Mouse (Mus musculus): Measurements from ENCODE around the gene Mical3. TPM values are rescaled to one million over a fixed set of nuclear protein-coding genes. Genes with fewer than 3 reads are reported as not detected.

Gene Mical3
- polyA plus RNA-seq, 1 experiment = 19.1 TPM

- H3K4me3 ChIP-seq (ENCODE audit: insufficient read depth, low read length) = no peak overlapping the region
- TF ChIP-seq CTCF (IDR thresholded peaks at IDR 0.05; ENCODE audit: borderline replicate concordance, insufficient read depth, low read length) = no peak
- TF ChIP-seq POLR2A (IDR thresholded peaks at IDR 0.05; ENCODE audit: low read depth, low read length) = no peak
- no peak overlapping the region for H3K27ac ChIP-seq (ENCODE audit: insufficient read depth, low read length)
- no peaks in the 10 kb centered on the region for H3K4me1 ChIP-seq (ENCODE audit: control insufficient read depth, insufficient read depth, low read length)
Measured at GRCm38 (mm10) chr6:121031370-121031769, 99.4 kb downstream of the Mical3 start.

- no peaks in the 10 kb centered on the region for H3K4me1 ChIP-seq (ENCODE audit: control insufficient read depth, insufficient read depth, low read length)
- H3K4me3 ChIP-seq (ENCODE audit: insufficient read depth, low read length) = no peak overlapping the region
- H3K27ac ChIP-seq (ENCODE audit: insufficient read depth, low read length) = no peak overlapping the region
- TF ChIP-seq POLR2A (IDR thresholded peaks at IDR 0.05; ENCODE audit: low read depth, low read length) (no peak), CTCF (IDR thresholded peaks at IDR 0.05; ENCODE audit: borderline replicate concordance, insufficient read depth, low read length) (no peak)
Measured at GRCm38 (mm10) chr6:121029897-121030589, 100.8 kb downstream of the Mical3 start.

- no peak overlapping the region for H3K27ac ChIP-seq (ENCODE audit: insufficient read depth, low read length)
- H3K4me1 ChIP-seq (ENCODE audit: control insufficient read depth, insufficient read depth, low read length) = no peaks in the 10 kb centered on the region
- TF ChIP-seq POLR2A (IDR thresholded peaks at IDR 0.05; ENCODE audit: low read depth, low read length) (no peak), CTCF (IDR thresholded peaks at IDR 0.05; ENCODE audit: borderline replicate concordance, insufficient read depth, low read length) (no peak)
- no peak overlapping the region for H3K4me3 ChIP-seq (ENCODE audit: insufficient read depth, low read length)
Measured at GRCm38 (mm10) chr6:121028514-121028913, 102.3 kb downstream of the Mical3 start.

- TF ChIP-seq POLR2A (IDR thresholded peaks at IDR 0.05; ENCODE audit: low read depth, low read length) (no peak), CTCF (IDR thresholded peaks at IDR 0.05; ENCODE audit: borderline replicate concordance, insufficient read depth, low read length) (no peak)
- Histone ChIP-seq H3K27ac (ENCODE audit: insufficient read depth, low read length) (no peak overlapping the region), H3K4me3 (ENCODE audit: insufficient read depth, low read length) (no peak overlapping the region), H3K4me1 (ENCODE audit: control insufficient read depth, insufficient read depth, low read length) (no peaks in the 10 kb centered on the region)
Measured at GRCm38 (mm10) chr6:121027314-121027713, 103.5 kb downstream of the Mical3 start.

- no peaks in the 10 kb centered on the region for H3K4me1 ChIP-seq (ENCODE audit: control insufficient read depth, insufficient read depth, low read length)
- TF ChIP-seq CTCF (IDR thresholded peaks at IDR 0.05; ENCODE audit: borderline replicate concordance, insufficient read depth, low read length) (no peak), POLR2A (IDR thresholded peaks at IDR 0.05; ENCODE audit: low read depth, low read length) (no peak)
- no peak overlapping the region for H3K4me3 ChIP-seq (ENCODE audit: insufficient read depth, low read length)
- no peak overlapping the region for H3K27ac ChIP-seq (ENCODE audit: insufficient read depth, low read length)
Measured at GRCm38 (mm10) chr6:121026866-121027265, 103.9 kb downstream of the Mical3 start.

GRCm38 (mm10) chr6:121026019-121026584 lies 104.7 kb downstream of the Mical3 start:
- TF ChIP-seq POLR2A (IDR thresholded peaks at IDR 0.05; ENCODE audit: low read depth, low read length) (no peak), CTCF (IDR thresholded peaks at IDR 0.05; ENCODE audit: borderline replicate concordance, insufficient read depth, low read length) (no peak)
- H3K4me1 ChIP-seq (ENCODE audit: control insufficient read depth, insufficient read depth, low read length) = no peaks in the 10 kb centered on the region
- no peak overlapping the region for H3K4me3 ChIP-seq (ENCODE audit: insufficient read depth, low read length)
- H3K27ac ChIP-seq (ENCODE audit: insufficient read depth, low read length) = no peak overlapping the region

- TF ChIP-seq POLR2A (IDR thresholded peaks at IDR 0.05; ENCODE audit: low read depth, low read length) (no peak), CTCF (IDR thresholded peaks at IDR 0.05; ENCODE audit: borderline replicate concordance, insufficient read depth, low read length) (no peak)
- Histone ChIP-seq H3K4me3 (ENCODE audit: insufficient read depth, low read length) (no peak overlapping the region), H3K4me1 (ENCODE audit: control insufficient read depth, insufficient read depth, low read length) (no peaks in the 10 kb centered on the region), H3K27ac (ENCODE audit: insufficient read depth, low read length) (no peak overlapping the region)
Measured at GRCm38 (mm10) chr6:121018147-121018546, 112.7 kb downstream of the Mical3 start.

- H3K27ac ChIP-seq (ENCODE audit: insufficient read depth, low read length) = no peak overlapping the region
- no peak overlapping the region for H3K4me3 ChIP-seq (ENCODE audit: insufficient read depth, low read length)
- no peaks in the 10 kb centered on the region for H3K4me1 ChIP-seq (ENCODE audit: control insufficient read depth, insufficient read depth, low read length)
- TF ChIP-seq POLR2A (IDR thresholded peaks at IDR 0.05; ENCODE audit: low read depth, low read length) (no peak), CTCF (IDR thresholded peaks at IDR 0.05; ENCODE audit: borderline replicate concordance, insufficient read depth, low read length) (no peak)
Measured at GRCm38 (mm10) chr6:121017436-121018031, 113.3 kb downstream of the Mical3 start.

GRCm38 (mm10) chr6:121016097-121016496 lies 114.7 kb downstream of the Mical3 start:
- Histone ChIP-seq H3K27ac (ENCODE audit: insufficient read depth, low read length) (no peak overlapping the region), H3K4me1 (ENCODE audit: control insufficient read depth, insufficient read depth, low read length) (no peaks in the 10 kb centered on the region), H3K4me3 (ENCODE audit: insufficient read depth, low read length) (no peak overlapping the region)
- TF ChIP-seq POLR2A (IDR thresholded peaks at IDR 0.05; ENCODE audit: low read depth, low read length) (no peak), CTCF (IDR thresholded peaks at IDR 0.05; ENCODE audit: borderline replicate concordance, insufficient read depth, low read length) (no peak)

- no peaks in the 10 kb centered on the region for H3K4me1 ChIP-seq (ENCODE audit: control insufficient read depth, insufficient read depth, low read length)
- TF ChIP-seq POLR2A (IDR thresholded peaks at IDR 0.05; ENCODE audit: low read depth, low read length) (no peak), CTCF (IDR thresholded peaks at IDR 0.05; ENCODE audit: borderline replicate concordance, insufficient read depth, low read length) (no peak)
- H3K4me3 ChIP-seq (ENCODE audit: insufficient read depth, low read length) = no peak overlapping the region
- no peak overlapping the region for H3K27ac ChIP-seq (ENCODE audit: insufficient read depth, low read length)
Measured at GRCm38 (mm10) chr6:121014339-121014738, 116.5 kb downstream of the Mical3 start.
